Mouse (Mus musculus) thymus, postnatal 25 days (tissue): ENCODE results near the gene Cdkal1.

Source experiments
- DNase-seq: peaks from one replicate; pipeline ENCODE4 v3.0.0; 2022

The Cdkal1 gene

DNA sequence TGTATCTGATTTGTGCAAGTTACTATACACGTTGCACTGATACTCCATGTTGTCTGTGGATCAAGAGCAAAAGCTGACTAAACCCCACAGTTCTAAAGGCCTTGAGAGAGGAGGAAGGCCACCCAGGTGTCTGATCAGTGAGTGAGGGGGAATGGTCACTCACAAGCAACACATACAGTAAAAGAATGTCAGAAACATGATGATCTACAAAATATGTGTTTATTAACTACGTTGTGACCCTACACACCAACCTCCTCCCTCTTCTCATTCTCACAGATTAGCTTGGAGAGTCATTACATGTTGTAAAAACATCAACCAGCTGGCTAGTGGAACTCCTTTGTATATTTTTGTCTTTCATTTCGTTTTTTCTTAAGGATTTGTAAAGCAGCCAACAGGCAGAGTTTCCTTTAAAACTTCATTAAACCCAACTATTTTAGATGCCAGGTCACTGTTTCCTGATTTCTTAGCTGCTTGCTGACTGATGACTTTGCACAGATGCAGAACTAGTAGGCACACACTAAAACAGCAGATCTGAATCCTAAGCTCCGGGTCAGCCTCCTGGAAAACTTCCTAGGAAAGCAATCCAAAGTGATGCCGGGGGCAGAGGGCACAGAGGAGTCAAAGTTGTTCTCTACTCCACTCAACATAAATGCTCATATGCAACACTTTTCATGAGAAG lies 157.0 kb downstream of the Cdkal1 start:
- no peak for DNase-seq

DNA sequence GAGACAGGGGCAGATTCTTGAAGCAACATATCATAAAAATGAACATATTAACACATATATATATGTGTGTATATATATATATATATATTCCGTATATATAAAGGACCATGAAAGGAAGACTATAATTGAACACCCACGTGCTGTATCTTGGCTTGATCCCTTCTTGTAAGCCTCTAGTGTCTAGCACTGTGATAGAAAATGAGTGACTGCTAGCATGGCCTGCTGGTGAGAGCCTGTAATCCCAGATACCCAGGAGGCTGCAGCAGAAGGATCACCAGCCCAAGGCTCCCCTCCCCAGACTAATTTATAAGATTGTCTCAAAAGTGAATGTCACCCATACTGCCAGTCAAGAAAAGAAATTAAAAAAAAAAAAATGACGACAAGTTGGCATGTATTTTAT lies 158.2 kb downstream of the Cdkal1 start:
- no peak for DNase-seq

DNA sequence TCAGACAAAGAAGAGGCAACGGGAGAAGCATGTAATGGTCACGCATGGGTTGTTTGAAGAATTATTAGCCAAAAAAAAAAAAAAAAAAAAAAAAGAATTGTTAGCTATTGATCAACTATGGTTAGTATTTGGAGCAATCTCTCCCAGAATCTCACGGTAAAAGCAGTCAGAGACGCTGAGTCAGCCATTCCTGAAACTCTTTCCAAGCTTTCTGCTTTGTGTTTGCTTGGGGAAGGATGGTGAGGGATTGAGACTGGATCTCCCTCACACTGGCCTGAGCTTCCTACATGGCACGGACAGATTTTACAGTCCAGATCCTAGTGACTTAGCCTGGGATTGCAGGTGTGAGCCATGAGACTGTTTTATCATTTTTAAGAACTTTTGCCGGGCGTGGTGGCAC lies 164.7 kb downstream of the Cdkal1 start:
- DNase-seq, result no peak

DNA sequence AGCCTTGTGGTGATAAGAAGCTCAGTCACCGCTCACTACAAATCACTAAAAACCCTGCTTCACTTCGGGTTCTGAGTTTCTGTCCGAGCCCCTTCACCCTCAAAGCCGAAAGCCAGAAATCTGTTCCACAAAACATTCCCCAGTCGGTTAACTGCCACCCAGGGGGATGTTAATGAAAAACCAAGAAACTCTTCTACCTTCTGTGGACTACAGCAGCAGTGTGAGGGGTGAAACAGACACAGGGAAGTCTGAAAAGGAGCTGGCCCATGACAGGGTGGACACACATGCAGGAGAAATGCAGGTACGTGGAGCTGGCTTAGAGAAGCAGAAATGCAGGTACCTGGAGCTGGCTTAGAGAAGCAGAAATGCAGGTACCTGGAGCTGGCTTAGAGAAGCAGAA lies 166.6 kb downstream of the Cdkal1 start:
- no peak for DNase-seq

DNA sequence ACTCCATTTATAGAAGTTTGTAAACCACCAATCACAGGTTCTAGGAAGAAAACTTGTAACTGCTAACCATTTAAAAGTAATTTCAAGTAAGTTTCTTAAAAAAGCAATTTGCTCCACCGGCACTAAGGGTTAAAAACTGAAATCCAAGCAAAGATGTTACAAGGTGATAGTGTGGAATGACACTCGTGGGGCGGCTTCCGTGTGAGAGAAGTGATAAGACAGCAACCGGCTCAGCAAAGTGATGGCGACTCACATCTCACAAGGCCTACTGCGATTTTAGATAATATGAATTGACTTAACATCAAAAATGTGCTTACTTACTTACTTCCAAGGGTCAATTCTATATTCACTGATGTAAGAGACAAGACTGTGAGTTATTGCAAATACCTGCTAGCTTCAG lies 167.6 kb downstream of the Cdkal1 start:
- DNase-seq, result no peak

DNA sequence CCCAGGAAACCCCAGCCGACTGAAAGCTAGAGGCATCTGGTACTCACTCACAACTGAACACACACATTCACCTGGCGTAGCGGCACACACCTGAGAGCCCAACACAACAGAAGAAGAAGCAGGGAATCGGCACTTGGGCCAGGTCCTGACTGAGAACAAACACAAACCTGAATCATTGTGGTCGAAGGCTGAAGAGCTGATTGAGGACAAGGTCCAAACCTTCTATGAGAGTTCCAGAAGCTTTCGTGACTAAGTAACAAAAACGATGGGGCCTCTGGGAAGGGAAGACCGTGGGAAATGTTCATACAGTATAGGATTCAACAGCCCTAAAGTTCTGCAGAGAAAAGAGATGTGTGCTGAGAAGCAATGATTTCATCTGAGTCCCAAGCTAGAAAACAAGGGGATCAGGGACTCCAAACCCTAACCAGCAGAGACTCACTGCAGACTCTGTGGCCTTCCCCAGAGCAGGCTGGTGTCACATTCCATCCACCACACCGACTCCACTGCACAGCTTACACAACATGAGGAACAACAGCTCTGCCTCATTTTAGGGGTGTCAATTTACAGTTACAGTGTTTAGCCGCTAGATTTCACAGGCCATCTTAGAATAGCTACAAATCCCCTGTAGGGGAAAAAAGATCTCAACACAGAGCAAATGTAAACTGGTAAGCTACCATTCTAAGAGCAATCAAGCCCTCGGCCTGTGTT lies 175.8 kb downstream of the Cdkal1 start:
- no peak for DNase-seq

DNA sequence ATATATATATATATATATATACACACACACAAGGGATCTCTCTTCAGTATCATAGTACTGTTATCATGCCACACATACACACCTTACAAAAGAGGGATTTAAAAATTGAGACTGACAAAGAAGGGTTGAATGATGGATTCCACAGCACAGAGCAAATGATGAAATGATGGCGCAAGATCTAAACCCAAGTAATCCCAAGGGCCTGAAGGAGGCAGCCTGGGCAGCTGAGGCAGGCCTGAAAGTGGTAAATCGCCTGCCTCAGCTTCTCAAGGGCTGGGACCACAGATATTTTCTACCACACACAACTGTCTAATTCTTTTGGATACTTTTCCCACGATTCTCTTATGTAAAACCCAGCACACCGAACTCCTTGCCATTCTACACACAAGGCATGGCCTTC lies 177.9 kb downstream of the Cdkal1 start:
- no peak for DNase-seq

DNA sequence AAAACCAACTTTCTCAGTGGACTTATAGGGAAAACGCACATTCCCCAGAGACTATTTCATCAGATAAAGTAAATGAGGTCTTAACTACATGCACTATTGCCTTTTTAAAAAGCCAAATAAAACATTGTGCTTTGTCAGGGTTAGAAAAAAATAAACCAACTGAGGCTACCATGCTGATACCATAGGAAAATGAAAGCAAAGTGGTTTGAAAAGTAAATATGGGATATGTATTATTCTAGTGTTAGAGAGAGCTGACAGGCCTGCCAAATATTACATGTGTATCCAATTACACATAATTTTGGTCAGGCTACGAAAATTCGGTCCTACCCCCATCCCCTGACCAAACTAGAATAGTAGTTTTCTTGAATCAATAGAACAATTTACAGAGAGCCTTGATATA lies 184.8 kb downstream of the Cdkal1 start:
- no peak for DNase-seq

DNA sequence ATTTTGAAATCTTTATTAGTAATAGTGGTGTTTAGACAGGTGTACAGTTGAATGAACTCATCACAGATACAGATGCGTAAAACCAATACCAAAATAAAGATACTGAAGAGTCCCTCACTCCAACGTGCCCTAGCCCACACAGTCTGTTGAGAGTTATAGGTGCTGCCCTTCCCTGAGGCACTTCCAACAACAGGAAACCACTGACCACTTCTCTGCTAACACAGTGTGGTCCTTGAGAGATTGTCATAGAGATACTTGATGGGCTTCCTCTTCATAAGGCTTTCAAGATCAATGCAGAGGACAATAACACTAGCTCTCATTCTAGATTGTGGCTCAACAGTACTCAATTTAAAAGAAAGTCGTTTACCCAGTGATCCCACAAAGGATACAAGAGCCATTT lies 191.6 kb downstream of the Cdkal1 start:
- DNase-seq, result no peak

DNA sequence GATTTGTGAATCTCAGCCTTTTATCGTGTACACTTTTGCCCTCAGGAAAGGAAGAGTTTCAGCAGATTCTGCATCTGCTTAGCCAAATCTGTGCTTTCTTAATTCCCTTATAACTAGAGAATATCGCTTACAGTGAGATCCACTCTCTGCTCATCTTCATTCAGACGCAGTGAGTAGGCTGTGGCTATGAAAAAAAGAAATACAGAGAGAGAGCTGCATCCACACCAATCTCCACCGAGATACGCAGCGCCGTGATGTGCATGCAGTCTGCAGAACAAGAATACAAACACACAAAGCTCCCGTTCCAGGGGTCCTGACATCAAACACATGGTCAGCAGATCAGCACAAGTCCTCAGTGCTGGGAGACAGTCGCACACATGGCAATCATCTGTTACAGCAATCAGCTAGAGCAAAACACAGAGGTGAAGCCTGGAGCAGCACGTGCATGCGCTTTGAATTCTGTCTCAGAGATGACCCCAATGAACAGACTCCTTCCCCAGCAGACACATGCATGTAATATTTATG lies 199.6 kb downstream of the Cdkal1 start:
- DNase-seq, result no peak

DNA sequence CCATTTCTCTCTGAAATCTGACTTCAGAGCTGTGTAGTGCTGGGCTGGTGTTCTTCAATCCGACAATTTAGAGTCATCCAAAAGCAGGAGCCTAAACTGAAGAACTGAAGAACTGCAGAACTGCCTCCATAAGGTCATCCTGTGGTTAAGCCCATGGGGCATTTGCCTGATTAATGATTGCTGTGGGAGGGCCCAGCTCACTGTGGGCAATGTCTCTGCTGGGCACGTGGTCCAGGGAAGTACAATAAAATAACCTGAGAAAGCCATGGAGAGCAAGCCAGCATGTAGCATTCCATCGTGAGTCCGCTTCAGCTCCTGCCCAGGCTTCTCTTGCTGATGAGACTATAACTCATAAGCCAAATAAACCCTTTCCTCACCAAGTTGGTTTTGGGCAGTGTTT lies 202.1 kb downstream of the Cdkal1 start:
- DNase-seq, result no peak

DNA sequence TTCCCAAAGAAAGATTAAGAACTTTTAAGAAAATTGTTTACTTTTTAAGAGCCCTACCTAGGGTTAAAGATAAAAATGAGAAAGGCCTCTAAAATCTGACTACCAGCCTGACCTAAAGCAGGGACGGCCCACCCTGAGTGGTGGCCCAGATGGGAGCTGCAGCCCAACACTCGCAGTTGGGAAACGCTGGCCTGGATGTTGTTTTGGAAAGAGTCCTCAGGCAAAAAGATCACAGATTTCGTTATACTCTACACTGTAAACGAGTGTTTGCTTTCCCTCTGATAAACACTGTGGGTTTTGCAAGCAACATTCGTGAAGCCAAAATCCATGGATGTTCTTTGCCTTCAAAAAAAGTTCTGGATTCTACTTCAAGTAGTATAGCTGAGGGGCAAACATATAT lies 202.7 kb downstream of the Cdkal1 start:
- no peak for DNase-seq

DNA sequence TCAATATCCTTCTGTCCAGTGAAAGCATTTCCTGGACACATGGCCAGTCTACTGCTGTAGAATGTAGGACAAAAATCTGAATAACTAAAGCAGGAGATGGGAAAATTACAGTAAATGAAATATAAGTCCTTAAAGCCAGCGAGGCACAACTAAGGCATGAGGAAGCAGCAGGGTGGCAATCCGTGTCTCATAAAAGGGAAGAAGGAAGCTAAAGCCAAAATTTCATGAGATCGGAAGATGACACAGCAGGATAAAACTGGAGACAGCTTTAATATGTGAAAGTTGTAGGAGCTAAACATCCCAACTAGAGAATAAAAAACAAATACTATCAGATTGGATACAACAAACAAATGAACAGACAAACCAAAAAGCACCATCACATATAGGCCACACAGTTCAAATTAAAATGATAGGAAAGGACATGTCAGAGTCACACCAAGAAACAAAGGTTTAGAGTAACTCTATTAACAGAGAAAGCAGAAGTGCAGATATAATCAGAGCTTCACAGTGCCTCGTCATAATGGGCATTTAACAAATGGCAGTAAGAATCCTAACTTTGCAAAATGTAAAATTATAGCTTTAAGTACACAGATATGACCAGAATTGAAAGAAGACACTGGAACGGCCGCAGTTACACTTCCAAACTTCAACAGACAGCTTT lies 204.8 kb downstream of the Cdkal1 start:
- DNase-seq, result no peak

DNA sequence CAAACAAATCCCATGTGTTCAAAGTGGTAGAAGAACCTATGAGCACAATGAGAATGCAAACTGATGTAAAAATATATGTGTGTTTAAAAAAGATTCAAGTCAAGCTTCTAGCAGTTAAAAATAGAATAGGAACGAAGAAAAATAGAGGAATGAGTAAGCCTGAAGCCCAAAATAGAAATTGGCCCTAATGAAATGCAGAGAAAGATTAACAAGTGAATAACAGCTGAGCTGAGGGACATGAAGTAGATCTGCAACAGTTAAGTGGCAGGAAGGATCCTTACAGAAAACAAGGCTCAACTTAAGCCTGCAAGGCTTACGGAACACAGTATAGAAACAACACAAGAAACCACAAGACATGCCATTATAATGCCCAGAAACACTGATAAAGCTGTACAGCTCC lies 205.9 kb downstream of the Cdkal1 start:
- no peak for DNase-seq

DNA sequence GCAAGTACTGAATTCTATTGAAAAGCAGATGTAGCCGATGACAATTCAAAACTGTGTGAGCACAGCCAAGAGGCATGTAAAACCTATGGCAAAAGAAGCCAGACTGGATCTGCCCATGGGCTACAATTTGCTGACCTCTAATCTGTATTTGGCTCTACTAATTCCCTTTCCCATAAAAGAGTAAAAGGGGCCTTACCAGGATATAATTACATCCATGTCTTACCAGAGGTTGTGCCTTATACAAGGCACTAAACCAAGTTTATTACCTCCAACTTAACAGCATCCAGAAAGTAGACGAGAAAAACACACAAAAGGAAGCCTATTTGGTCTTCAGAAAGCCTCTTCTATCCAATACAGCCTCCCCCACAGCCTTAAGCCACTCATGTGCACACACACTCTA lies 213.2 kb downstream of the Cdkal1 start:
- DNase-seq, result no peak

DNA sequence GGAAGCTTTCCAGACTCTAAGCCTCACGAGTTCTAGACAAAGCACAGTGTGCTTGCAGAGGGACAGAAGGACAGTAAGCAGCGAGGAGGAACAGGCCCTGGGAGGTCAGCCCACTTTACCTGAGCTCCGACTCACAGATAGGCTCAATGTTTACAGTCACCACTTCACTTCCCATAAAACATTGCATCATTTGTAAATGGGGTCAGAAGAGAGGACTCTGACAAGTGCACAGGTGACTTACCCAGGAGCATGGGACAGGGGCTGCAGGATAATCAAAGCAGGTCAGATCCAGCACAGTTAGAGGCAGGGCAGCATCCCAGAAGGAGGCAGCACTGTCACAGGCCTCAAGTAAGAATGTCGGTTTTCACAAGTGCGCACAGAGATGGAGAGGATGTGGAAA lies 214.3 kb downstream of the Cdkal1 start:
- DNase-seq, result no peak

DNA sequence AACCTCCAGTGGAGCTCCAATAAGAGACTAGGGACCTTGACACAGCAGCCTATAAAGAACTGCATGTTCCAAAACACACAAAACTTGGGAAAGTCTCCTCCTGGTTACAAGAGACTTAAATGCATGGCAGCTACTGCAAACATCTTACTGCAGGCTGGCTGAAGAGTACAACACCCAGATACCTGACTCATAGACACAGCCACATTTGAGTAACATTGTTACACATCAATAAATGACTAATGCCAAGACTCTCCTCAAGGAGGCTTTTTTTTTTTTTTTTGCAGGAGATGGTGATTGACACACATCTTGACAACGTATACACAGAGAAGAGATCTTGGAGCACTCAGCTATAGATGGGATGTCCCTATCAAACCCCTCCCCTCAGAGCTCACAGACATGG lies 215.3 kb downstream of the Cdkal1 start:
- no peak for DNase-seq

DNA sequence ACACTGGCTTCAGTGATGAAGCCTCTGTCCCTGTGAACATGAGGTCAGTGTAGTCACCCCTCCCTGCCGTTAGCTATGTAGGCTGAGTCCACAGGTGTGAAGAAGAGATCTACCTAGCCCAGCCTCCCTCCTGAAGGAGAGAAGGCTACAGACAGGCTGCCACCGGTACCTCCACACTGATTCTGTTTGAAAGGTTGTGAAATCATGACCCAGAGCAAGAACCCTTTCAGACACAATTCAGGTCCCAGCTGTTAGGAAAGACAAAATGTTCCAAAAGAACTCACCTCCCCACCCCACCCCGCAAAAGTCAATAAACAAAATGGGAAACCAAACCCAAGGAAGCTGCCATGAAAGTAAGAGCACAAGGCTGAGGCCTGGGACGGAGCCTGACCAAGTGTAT lies 217.2 kb downstream of the Cdkal1 start:
- no peak for DNase-seq

DNA sequence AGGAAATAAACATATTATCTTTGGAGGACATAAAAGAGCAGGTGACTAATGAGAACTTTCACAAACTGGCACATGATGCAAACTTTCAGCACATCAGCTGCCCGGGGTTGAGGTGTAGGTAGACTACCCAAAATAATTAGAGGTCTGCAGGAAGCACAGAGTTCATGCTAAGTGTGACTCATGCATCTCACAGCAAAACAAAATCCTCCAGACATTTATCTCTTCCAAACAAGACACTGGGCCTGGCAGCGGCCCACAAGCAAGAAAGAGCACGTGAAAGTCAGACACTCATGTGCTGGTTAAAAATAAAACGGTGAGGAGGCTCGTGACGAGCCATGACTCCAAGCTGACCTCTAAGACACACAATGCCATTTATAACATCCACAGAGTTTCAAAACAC lies 217.7 kb downstream of the Cdkal1 start:
- no peak for DNase-seq

DNA sequence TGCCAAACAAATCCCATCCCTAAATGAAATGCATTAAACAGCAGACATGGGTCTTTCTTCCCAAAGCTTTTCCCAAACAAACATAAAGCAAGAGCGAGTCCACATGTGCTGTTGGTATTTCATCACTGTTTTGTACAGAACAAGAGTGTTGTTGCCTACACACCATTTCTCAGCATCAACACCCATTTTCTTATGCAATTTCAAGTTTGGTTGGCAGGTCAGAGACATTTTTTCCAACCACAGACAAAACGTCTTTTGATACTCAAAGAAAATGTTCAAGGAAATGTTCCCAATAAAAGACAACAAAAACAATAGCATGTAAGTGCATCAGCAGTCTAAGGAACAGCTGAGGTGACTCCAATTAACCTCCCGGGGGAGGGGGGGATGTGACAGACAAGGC lies 219.9 kb downstream of the Cdkal1 start:
- no peak for DNase-seq

DNA sequence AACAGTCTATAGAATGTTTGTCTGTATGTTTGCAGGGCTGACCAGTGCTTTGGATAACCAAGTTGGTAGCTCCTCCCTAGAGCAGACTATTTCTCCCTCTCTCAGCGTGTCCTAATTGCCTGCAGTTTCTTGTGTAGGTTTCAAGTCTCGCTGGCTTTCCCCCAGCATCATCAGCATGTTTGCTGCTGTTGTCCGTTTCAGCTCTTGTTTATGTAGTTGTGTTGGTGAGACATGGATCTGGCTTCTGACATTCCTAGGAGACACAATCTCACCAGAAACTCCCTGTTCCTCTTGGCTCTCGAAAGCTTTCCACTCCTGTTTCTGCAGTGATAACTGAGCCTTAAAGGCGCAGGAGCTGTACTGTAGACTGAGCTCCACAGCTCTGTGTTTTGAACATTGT lies 224.1 kb downstream of the Cdkal1 start:
- no peak for DNase-seq

DNA sequence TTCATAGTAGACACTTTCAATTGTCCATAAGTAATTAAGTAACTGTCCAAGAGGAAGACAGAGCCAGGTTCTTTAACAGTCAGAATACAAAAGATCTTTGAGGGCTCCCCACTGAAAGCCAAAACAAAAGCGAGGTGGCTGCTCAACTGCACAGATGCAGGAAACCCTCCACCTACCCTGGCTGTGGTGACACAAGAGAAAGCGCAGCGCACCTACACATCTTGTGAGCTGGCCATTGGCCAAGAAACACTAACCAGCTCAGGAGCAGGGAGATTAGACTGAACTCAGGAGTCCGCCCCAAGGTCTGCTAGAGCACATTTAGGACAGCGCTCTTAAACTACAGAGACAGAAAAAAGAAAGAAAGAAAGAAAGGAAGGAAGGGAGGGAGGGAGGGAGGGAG lies 226.9 kb downstream of the Cdkal1 start:
- peak; percentile 30 for DNase-seq

DNA sequence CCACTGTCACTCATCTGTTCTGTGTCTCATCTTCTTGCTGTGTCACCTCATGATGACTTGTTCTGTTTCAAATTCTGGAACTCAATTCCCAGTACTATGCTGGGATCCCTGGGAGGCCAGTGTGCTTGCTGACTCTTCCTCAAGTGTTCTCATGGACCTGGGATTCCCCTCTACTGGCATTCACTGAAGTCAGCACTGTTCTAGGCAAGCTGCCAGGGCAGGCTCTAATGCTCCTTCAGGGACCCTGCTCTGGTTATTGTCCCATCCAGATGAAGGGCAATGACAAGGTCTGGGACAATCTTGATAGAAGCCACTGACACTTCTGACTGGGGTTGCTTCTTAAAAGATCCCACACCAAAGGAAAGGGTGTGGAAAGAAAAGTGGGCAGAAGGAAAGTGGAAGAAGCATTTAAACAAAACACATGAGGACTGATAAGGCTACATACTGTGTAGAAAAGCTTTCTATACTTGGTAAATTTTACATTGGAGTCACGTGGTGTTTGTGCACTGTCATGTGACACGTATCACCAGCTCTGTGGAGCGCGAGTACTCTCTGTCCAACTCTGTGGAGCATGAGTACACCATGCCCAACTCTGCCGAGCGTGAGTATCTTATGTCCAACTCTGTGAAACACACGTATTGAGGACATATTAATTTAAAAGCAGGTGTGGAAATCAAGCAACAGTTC lies 227.9 kb downstream of the Cdkal1 start:
- no peak for DNase-seq

DNA sequence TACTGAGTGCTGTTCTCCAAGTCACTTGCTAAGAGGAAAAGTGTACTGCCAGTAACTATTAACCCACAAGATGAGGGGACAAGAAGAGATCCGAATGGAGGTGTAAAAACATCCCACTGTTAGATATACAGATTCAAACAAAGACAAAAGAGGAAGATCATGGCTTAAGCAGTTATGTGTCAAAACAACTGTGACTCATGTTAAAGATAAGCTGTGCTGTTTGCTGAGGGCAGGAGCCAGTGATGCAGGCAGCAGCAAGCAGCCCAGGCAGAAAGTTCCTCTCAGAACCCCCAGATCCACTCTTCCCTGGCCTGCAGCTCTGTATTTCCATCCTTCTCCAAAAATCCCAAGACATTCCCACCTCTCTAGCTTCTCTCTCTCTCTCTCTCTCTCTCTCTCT lies 230.5 kb downstream of the Cdkal1 start:
- DNase-seq, result no peak
